Mouse (Mus musculus) midbrain, embryonic 13.5 days (tissue): ENCODE results near the gene Ldlrad3. TPM values are rescaled to one million over a fixed set of nuclear protein-coding genes. Genes with fewer than 3 reads are reported as not detected.
A peak's percentile ranks its signal among the peaks of the same experiment; 100 is the strongest.

Experiments used
- ATAC-seq: fragments of 200-750 bp; cut with Nextera tagmentation; 2 replicates; pipeline ENCODE4 v1.8.0; 2017; ENCODE audit warnings: mild to moderate bottlenecking, moderate TSS enrichment, moderate library complexity
- H3K27ac ChIP-seq: fragments of 300-500 bp; sonication (generic); 2 replicates; pipeline ENCODE4 v1.5.1; 2015; ENCODE audit warnings: inconsistent platforms, mild to moderate bottlenecking, moderate library complexity
- H3K27me3 ChIP-seq: fragments of 300-500 bp; sonication (generic); 2 replicates; pipeline ENCODE4 v1.6.1; 2015; ENCODE audit warnings: mild to moderate bottlenecking, inconsistent platforms
- H3K36me3 ChIP-seq: fragments of 300-500 bp; sonication (generic); 2 replicates; pipeline ENCODE4 v1.6.1; 2015; ENCODE audit warnings: mild to moderate bottlenecking, inconsistent platforms
- H3K4me1 ChIP-seq: fragments of 300-500 bp; sonication (generic); replicated peaks from 2 replicates; pipeline ENCODE4 v1.6.1; 2015; ENCODE audit warnings: inconsistent platforms
- H3K4me2 ChIP-seq: fragments of 300-500 bp; sonication (generic); replicated peaks from 2 replicates; pipeline ENCODE4 v1.6.1; 2015; ENCODE audit warnings: moderate library complexity, mild to moderate bottlenecking, inconsistent platforms
- H3K4me3 ChIP-seq: fragments of 300-500 bp; sonication (generic); replicated peaks from 2 replicates; pipeline ENCODE4 v1.5.1; 2015; ENCODE audit warnings: mild to moderate bottlenecking, inconsistent platforms
- H3K9ac ChIP-seq: fragments of 300-500 bp; sonication (generic); replicated peaks from 2 replicates; pipeline ENCODE4 v1.6.1; 2015; ENCODE audit warnings: mild to moderate bottlenecking, inconsistent platforms
- H3K9me3 ChIP-seq: fragments of 300-500 bp; sonication (generic); 2 replicates; pipeline ENCODE4 v1.6.1; 2016; ENCODE audit warnings: mild to moderate bottlenecking, inconsistent platforms
- WGBS: fragments of 180-500 bp; shearing (Covaris S2); methylation state at CpG from one replicate; pipeline ENCODE4 v1.1.7; 2015; 5-methylcytosine and 5-hydroxymethylcytosine counted together
- polyA plus RNA-seq: library from polyadenylated mRNA; unstranded; fragments of >200 nt; fragmentation: Nextera tagmentation; extraction: Ambion mirVana; gene quantifications from 2 replicates; pipeline ENCODE4 v1.2.1, GENCODE M21; 2015

Ldlrad3 gene
- polyA plus RNA-seq, 1 experiment from 2014 or later = 41.6 TPM

DNA sequence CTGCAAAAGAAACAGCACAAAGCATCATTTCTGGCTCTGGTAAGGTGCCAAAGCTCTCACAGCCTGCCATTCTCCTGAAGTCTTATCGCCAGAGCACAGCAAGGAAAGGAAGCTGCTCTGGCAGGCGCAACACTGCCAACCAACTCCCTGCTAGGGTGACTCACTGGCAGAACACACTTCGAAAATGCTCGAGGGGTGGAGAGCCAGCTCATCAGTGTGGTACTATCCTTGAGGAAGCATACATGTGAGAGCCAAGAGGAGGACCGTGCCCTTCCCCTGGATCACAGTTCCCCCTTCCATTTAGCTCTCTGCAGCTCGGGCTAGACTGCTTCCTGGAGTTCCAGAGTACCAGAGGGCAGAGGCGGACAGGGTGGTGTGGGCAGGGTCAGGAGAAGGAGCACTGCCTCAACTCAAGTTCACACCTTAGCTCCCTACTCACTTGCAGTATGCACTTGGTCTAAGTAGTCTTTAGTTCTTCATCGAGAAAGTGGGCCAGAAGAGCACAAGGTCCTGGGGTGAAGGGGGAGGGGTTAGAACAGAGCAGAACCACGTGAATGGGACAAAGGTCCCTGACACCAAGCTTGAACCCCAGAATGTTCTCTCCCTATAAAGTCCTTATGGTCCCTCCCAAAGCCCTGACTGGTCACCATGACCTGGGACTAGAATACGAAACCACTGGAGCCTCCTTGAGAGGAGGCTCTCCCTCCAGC is 133.1 kb downstream of the Ldlrad3 start:
- H3K36me3 ChIP-seq = peaks cover 15% of the 10 kb centered on the region
- H3K27ac ChIP-seq = 0 out of 2 replicates have a peak overlapping the region, but pooled peaks have one; percentile 21
- no peak overlapping the region for H3K4me2 ChIP-seq
- 0 out of 2 replicates have a peak, but pooled peaks have one; percentile 12 for ATAC-seq
- H3K4me3 ChIP-seq = no peak overlapping the region
- H3K4me1 ChIP-seq = peaks cover 54% of the 10 kb centered on the region
- H3K9ac ChIP-seq = no peak overlapping the region
- WGBS = 83% methylated on average over 10 of the region's 10 CpGs
- H3K27me3 ChIP-seq = no peaks in the 10 kb centered on the region
- no peaks in the 10 kb centered on the region for H3K9me3 ChIP-seq

DNA sequence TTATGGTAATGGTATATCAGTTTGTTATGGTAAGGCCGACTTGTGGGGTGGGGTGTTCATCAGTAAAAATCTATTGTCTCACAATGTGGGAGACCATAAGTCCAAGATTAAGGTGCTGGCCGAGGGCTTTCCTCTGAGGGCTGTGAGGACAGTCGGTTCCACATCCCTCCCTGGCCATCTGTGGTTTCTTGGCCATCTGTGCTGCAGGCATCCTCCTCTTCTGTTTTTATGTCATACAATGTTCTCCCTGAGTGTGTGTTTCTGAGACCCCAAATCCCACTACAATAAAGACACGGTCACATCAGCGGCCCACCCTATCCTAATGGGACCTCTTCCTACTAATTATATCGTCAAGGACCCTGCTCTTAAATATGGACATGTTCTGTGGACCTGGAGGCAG is 133.8 kb downstream of the Ldlrad3 start:
- peaks cover 50% of the 10 kb centered on the region for H3K4me1 ChIP-seq

DNA sequence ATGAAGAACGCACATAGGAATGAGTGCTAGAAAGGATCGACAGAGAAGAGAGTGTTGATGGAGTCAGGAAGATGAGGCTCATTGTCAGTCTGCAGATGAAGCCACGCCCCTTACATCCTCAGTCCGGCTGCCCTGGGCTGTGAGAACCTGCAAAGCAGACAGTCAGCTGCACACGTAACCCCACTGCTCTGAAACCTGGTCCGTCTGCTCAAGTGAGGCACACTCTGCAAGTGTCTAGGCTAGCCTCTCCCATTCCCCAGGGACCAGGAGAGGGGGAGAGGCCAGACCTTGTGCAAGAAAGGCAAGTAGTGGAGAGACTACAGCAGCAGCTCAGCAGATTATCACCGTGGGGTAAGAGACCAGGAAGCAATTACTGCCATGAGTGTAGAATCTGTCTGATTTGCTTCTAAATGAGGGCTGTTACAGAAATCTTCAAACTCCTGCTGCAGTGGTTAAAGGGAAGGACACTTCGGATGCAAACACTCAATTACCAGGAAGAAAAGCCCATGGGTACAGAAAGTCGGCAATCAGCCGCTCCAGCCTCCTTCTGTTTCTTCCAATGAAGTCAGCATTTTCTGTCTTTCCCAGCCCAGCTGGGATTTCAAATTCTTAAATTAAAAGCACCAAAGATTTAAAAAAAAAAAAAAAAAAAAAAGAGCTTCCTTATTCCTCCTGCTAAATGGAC is 136.2 kb downstream of the Ldlrad3 start:
- 49% methylated on average over 10 of the region's 10 CpGs for WGBS
- ATAC-seq = peak; percentile 49
- Histone ChIP-seq H3K4me3 (no peak overlapping the region), H3K9ac (no peak overlapping the region), H3K9me3 (no peaks in the 10 kb centered on the region), H3K27ac (peak overlapping the region; percentile 31; the same call in 1 of the 2 replicates), H3K36me3 (0 out of 2 replicates have a peak, but pooled peaks cover 4% of the 10 kb centered on the region), H3K27me3 (no peaks in the 10 kb centered on the region), H3K4me1 (peaks cover 47% of the 10 kb centered on the region), H3K4me2 (no peak overlapping the region)

More for the DNA sequence above, 133.8 kb downstream of the Ldlrad3 start:
- Histone ChIP-seq H3K9me3 (no peaks in the 10 kb centered on the region), H3K27ac (no peak overlapping the region), H3K36me3 (0 out of 2 replicates have a peak, but pooled peaks cover 8% of the 10 kb centered on the region), H3K4me3 (no peak overlapping the region), H3K4me2 (no peak overlapping the region), H3K9ac (no peak overlapping the region), H3K27me3 (no peaks in the 10 kb centered on the region)
- ATAC-seq = no peak
- WGBS = 80% methylated on average over 6 of the region's 6 CpGs

DNA sequence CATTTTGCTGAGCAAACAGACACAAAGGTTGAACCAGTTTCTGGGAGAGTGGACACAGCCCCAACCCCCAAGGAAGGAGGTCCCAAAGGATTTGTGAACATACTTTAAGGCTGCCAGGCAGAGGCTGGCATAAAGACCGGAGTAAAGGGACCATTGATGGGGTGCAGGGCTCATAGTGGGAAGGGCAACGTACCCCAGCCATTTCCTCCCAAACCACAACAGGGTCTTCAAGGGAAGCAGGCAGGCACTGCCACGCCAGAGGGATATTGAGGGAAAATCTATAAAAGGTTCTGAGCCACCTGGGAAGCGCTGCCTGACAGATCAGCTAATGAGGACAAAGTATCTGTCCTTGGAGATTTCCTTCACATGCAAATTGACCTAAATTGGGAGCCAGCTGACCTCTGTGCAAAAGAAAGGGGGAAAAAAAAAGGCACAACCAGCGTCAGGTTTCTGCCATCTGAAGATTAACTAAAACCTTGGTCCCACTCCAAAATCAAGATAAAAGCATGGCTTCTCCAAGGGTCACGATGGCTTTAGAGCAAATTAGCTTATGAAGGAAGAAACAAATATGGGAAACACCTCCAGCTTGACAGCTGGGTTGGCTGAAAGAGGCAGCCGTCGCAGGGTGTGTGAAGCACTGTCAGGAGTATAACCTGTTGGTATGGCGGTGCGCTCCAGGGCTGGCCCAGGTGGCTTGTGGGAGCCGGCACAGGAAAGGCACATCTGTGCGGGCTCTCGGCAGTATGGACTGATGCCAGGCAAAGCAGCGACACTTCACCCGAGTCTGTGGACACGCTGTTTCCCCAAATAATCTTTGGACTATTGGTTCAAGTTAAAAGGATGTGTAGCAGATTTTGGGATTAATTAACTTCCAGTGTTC is 137.6 kb downstream of the Ldlrad3 start:
- Histone ChIP-seq H3K4me2 (no peak overlapping the region), H3K27me3 (no peaks in the 10 kb centered on the region), H3K4me3 (no peak overlapping the region), H3K9ac (no peak overlapping the region), H3K4me1 (peaks cover 47% of the 10 kb centered on the region), H3K9me3 (no peaks in the 10 kb centered on the region), H3K27ac (no peak overlapping the region; the same call in 1 of the 2 replicates), H3K36me3 (no peaks in the 10 kb centered on the region)
- 55% methylated on average over 16 of the region's 16 CpGs for WGBS
- no peak for ATAC-seq

DNA sequence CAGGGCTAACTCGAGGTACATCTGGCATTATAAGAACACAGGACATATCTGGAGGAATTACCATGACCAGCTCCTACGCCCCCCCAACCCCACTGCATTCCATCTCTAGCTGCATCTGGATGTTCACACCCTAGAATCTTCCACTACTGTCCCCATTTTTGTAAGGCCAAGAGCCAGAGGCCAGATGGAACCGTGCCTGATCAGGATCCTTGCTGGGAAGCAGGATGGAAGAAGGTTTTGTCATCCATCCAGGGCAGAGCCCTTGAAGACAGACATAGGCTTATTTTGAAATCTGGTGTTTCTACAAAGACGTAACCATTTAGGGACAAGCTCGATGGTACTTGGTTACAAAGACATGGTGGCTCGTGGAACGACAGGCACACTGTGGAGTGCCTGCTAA is 139.7 kb downstream of the Ldlrad3 start:
- Histone ChIP-seq H3K4me1 (peaks cover 33% of the 10 kb centered on the region), H3K9me3 (no peaks in the 10 kb centered on the region), H3K9ac (no peak overlapping the region), H3K27me3 (no peaks in the 10 kb centered on the region), H3K27ac (no peak overlapping the region), H3K4me2 (no peak overlapping the region), H3K4me3 (no peak overlapping the region), H3K36me3 (no peaks in the 10 kb centered on the region)
- no peak for ATAC-seq
- WGBS = 92% methylated on average over 7 of the region's 7 CpGs

DNA sequence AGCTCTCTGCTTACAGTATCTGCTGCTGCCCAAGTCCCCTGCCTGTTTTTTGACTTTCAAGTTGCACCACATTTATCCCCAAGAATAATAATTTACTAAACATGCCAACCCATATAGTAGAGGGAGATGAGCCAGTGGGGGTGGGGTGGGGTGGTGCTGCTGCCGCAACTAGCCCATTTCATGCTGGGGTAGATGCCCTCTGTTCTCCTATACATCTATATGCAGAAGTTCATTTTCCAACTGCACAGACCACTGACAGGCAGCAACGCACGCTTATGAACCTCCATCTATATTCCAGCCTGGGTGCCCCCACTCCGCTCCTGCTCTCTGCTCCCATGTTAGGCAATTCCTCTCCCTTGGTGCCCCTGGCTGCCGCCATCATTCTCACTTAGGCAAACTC is 145.7 kb downstream of the Ldlrad3 start:
- Histone ChIP-seq H3K4me1 (peaks cover 54% of the 10 kb centered on the region), H3K9ac (no peak overlapping the region), H3K4me2 (no peak overlapping the region), H3K4me3 (no peak overlapping the region), H3K9me3 (no peaks in the 10 kb centered on the region), H3K27ac (0 out of 2 replicates have a peak overlapping the region, but pooled peaks have one; percentile 14), H3K36me3 (no peaks in the 10 kb centered on the region), H3K27me3 (no peaks in the 10 kb centered on the region)
- no peak for ATAC-seq
- WGBS = 90% methylated on average over 5 of the region's 5 CpGs

DNA sequence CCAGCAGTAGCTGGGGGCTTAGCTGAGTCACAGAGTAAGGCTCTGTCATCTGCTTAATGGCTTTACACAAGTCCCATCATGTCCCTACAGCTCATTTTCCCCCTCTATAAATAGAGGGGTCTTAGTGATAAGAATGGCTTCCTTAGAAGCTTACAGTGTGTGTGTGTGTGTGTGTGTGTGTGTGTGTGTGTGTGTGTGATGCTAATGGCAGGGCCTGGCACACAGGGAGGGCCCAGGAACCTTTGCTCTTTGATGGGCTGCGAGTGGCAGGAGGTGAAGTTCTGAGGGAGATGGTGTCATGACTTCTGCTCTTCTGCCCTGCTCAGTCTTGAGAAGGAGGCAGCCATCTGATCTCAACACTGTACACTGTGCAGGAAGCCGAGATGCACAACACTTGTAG is 146.2 kb downstream of the Ldlrad3 start:
- 88% methylated on average over 2 of the region's 2 CpGs for WGBS
- no peak overlapping the region for H3K27ac ChIP-seq
- no peaks in the 10 kb centered on the region for H3K9me3 ChIP-seq
- no peaks in the 10 kb centered on the region for H3K36me3 ChIP-seq
- peaks cover 59% of the 10 kb centered on the region for H3K4me1 ChIP-seq
- ATAC-seq = no peak
- H3K27me3 ChIP-seq = no peaks in the 10 kb centered on the region
- H3K4me3 ChIP-seq = no peak overlapping the region
- no peak overlapping the region for H3K9ac ChIP-seq
- no peak overlapping the region for H3K4me2 ChIP-seq

DNA sequence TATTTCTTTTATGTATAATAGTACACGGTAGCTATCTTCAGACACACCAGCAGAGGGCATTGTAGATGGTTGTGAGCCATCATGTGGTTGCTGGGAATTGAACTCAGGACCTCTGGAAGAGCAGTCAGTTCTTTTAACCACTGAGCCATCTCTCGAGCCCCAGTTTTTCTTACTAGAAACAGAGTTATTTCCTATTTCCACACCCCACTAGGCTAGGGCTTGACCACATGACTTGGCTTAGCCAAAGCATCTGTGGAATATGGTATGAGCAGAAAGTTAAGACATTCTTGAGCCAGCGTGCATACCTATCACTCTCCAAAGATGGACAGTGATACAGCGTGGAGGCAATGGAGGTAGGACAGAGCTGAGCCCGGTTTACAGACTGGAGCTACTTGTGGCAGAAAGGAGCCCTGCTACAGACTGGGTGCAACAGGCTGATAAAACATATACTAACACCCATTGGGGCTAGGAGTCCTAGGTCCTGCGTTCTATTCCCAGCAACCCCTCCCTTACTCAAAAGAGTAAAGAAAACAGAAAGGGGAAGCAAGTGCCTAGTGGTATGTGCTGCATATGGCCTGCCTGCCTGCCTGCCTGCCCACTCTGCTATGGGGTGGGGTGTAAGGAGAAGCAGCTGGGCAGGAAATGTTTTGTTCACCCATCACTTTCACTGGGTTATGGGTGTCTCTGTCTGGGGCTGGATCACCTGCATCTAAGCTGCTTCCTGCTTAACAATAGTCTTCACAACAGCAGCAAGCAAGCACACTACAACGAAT is 147.1 kb downstream of the Ldlrad3 start:
- Histone ChIP-seq H3K9ac (no peak overlapping the region), H3K27ac (peak overlapping the region; percentile 87), H3K4me2 (no peak overlapping the region), H3K4me1 (peaks cover 66% of the 10 kb centered on the region), H3K27me3 (no peaks in the 10 kb centered on the region), H3K9me3 (no peaks in the 10 kb centered on the region), H3K4me3 (no peak overlapping the region), H3K36me3 (no peaks in the 10 kb centered on the region)
- ATAC-seq = no peak
- whole genome bisulfite sequencing = 94% methylated on average over 7 of the region's 7 CpGs

DNA sequence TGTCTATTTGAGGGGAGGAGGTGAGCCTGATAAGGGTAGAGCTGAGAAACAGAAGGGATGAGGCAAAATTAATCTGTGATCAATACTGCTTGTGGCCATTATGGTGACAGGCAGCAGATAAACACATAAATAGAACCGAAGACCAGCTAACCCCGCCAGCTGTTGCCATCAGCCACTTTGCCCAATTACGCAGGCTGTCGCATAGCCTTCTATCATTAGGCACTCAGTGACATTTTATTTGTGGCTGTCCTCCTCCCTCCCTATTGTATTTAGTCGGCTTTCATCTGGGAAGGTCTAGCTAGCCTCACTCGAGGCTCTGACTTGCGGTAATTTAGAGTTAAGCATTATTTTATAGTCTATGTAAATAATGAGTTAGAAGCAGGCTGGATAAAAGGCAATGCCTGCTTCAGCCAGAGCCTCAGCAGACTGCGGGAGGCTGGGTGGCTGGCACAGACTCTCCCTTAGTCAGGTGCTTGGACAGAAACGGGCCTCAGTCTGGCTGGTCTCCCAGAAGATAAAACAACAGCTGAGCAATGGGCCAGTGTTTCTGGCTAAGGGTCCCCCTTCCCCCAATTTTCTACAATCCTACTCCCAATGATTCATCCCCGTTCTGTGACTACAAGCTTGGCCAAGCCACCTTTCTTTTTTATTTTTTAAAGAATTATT is 147.8 kb downstream of the Ldlrad3 start:
- ATAC-seq = peak; percentile 68
- H3K9me3 ChIP-seq = no peaks in the 10 kb centered on the region
- H3K4me3 ChIP-seq = no peak overlapping the region
- no peaks in the 10 kb centered on the region for H3K27me3 ChIP-seq
- H3K27ac ChIP-seq = peak overlapping the region; percentile 87
- 20% methylated on average over 10 of the region's 10 CpGs for WGBS
- H3K4me2 ChIP-seq = no peak overlapping the region
- H3K4me1 ChIP-seq = peaks cover 74% of the 10 kb centered on the region
- H3K36me3 ChIP-seq = no peaks in the 10 kb centered on the region
- 0 out of 2 replicates have a peak overlapping the region, but pooled peaks have one; percentile 1 for H3K9ac ChIP-seq

DNA sequence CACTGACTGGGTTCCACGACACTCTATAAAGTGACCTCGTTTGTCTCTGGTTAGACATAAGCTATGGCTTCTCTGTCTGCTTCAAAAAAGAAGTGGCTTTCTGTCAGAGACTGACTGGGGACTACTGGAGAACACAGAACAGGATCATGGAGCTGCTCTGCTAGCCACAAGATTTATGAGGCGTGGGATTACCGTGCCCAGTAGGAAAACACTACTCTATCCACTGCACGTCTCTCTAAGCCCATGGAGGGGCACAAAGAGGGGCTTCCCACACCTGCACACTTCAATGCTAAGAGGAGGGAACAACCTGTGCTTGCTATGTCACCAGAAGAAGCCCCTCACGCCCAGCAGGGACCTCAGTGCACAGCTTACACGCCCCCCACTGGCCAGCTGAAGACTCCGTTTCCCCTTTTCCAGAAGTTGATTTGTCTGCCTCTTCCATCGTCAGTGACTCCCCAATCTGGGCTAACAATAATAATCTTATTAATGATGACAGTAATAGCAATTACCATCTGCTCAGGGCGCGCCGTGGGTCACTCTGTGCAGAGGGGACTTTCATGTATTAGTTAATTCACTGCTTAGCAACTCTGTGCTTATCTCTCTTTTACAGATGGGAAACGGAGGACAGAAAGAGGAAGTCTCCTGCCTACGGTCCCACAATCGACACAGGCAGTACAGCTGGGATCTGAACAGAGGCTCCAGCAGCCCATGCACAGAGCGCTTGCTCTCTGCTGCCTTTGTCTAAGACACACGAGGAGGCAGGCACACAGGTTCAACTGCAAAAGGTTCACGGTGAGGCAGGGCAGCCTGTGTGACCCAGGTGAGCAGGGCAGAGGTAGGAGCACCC is 149.3 kb downstream of the Ldlrad3 start:
- Histone ChIP-seq H3K9ac (peak overlapping the region; percentile 52), H3K4me3 (no peak overlapping the region), H3K36me3 (no peaks in the 10 kb centered on the region), H3K27ac (peak overlapping the region; percentile 87), H3K27me3 (no peaks in the 10 kb centered on the region), H3K9me3 (no peaks in the 10 kb centered on the region), H3K4me2 (0 out of 2 replicates have a peak overlapping the region, but pooled peaks have one; percentile 14), H3K4me1 (peaks cover 86% of the 10 kb centered on the region)
- peak; percentile 73 for ATAC-seq
- 48% methylated on average over 18 of the region's 18 CpGs for WGBS
